Mouse (Mus musculus) heart, embryonic 10.5 days (tissue): Measurements from ENCODE around the gene Ins1. TPM values are rescaled to one million over a fixed set of nuclear protein-coding genes. Genes with fewer than 3 reads are reported as not detected.

Experiments used
- DNase-seq: peaks from one replicate; pipeline ENCODE4 v3.0.0-alpha.2; 2017; ENCODE audit warnings: low spot score
- H3K27ac ChIP-seq: fragments of 300-500 bp; sonication (generic); 2 replicates; pipeline ENCODE4 v1.5.1; 2016; ENCODE audit warnings: mild to moderate bottlenecking
- H3K27me3 ChIP-seq: fragments of 300-500 bp; sonication (generic); 2 replicates; pipeline ENCODE4 v1.6.1; 2016; ENCODE audit warnings: mild to moderate bottlenecking; ENCODE audit not compliant: poor library complexity, insufficient read depth, severe bottlenecking
- H3K36me3 ChIP-seq: fragments of 300-500 bp; sonication (generic); 2 replicates; pipeline ENCODE4 v1.6.1; 2016; ENCODE audit warnings: mild to moderate bottlenecking, moderate library complexity
- H3K4me1 ChIP-seq: fragments of 300-500 bp; sonication (generic); 2 replicates; pipeline ENCODE4 v1.6.1; 2016; ENCODE audit warnings: mild to moderate bottlenecking
- H3K4me3 ChIP-seq: fragments of 300-500 bp; sonication (generic); 2 replicates; pipeline ENCODE4 v1.5.1; 2016; ENCODE audit warnings: mild to moderate bottlenecking, moderate library complexity
- H3K9me3 ChIP-seq: fragments of 300-500 bp; sonication (generic); 2 replicates; pipeline ENCODE4 v1.6.1; 2016; ENCODE audit warnings: mild to moderate bottlenecking, moderate library complexity
- polyA plus RNA-seq: library from polyadenylated mRNA; unstranded; fragments of >200 nt; fragmentation: Nextera tagmentation; extraction: Ambion mirVana; gene quantifications from 2 replicates; pipeline ENCODE4 v1.2.1, GENCODE M21; 2016

Gene Ins1
- not detected in 2 replicates for polyA plus RNA-seq

DNA sequence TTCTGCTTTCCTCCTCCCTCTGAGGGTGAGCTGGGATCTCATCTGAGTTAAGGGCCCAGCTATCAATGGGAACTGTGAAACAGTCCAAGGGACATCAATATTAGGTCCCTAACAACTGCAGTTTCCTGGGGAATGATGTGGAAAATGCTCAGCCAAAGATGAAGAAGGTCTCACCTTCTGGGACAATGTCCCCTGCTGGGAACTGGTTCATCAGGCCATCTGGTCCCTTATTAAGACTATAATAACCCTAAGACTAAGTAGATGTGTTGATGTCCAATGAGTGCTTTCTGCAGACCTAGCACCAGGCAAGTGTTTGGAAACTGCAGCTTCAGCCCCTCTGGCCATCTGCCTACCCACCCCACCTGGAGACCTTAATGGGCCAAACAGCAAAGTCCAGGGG lies at the start of gene Ins1:
Gene Ins1, plus strand, starts transcription at position 301 of the 400 bp plus-strand sequence.
- no peaks in the 10 kb centered on the region for H3K36me3 ChIP-seq
- H3K4me1 ChIP-seq: no peaks in the 10 kb centered on the region
- no peak for DNase-seq
- H3K4me3 ChIP-seq: no peak within 1 kb of the TSS
- no peaks in the 10 kb centered on the region for H3K27me3 ChIP-seq
- H3K9me3 ChIP-seq: no peaks in the 10 kb centered on the region
- no peak within 1 kb of the TSS for H3K27ac ChIP-seq
